Mouse (Mus musculus) kidney, adult 2 months (tissue): ENCODE results near the gene Man1a2.

ENCODE experiments used
- CTCF ChIP-seq: fragments of 200-500 bp; conservative IDR thresholded peaks from 2 replicates; pipeline ENCODE4 v1.5.1; 2011; ENCODE audit warnings: low read depth, mild to moderate bottlenecking, control low read depth, low read length, moderate library complexity, mixed read lengths; ENCODE audit not compliant: insufficient read depth, insufficient read length
- POLR2A ChIP-seq: fragments of 200-500 bp; IDR thresholded peaks from one replicate; pipeline ENCODE4 v1.6.1; 2011; ENCODE audit warnings: low read depth, low read length, control low read depth

GRCm38 (mm10) chr3:100703847-100704644, 18.7 kb upstream of the Man1a2 start:
- TF ChIP-seq CTCF (no peak), POLR2A (no peak)
